Mouse (Mus musculus): ENCODE data around the gene Ndufc2.

DNA sequence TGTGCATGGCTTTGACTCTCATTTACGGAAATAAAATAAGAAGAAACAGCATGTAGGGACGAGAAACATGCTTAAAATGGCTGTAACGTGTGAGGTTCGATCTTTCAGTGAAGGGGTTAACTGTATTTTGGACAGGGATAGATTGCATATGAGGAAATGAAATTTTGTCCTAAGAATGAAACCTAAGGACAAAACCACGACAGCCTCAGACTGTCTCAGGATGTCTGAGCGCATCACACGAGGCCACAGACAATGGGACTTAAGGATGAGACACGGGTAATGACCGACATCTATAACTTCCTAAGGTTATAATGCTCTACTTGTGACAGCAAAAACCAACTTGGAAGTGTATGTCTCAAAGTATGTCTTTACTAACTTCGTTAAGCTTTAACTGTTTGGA is 34.7 kb downstream of the Ndufc2 start:
- TF ChIP-seq CTCF (IDR thresholded peaks at IDR 0.05 in 2 of 3, conservative IDR thresholded peaks at IDR 0.05 in 1 of 3; ENCODE audit: control insufficient read depth in 1 of 3, insufficient read depth in 1 of 3, low read depth in 2 of 3, low read length in 3 of 3, poor library complexity in 1 of 3, severe bottlenecking in 1 of 3) (no peak), CHD2 (IDR thresholded peaks at IDR 0.05; ENCODE audit: low read length) (no peak), EP300 (IDR thresholded peaks at IDR 0.05; ENCODE audit: low read depth in 1 of 2, low read length in 2 of 2) (no peak), POLR2A (IDR thresholded peaks at IDR 0.05; ENCODE audit: control insufficient read depth in 1 of 2, insufficient read depth in 1 of 2, low read depth in 1 of 2, low read length in 2 of 2, poor library complexity in 1 of 2) (no peak), ETS1 (IDR thresholded peaks at IDR 0.05; ENCODE audit: low read depth, low read length) (no peak), GATA1 (IDR thresholded peaks at IDR 0.05; ENCODE audit: low read depth, low read length) (no peak), MAZ (IDR thresholded peaks at IDR 0.05; ENCODE audit: low read depth, low read length) (no peak), KAT2A (conservative IDR thresholded peaks at IDR 0.05; ENCODE audit: low read depth, low read length) (no peak), ZKSCAN1 (IDR thresholded peaks at IDR 0.05; ENCODE audit: low read depth, low read length) (no peak), USF1 (IDR thresholded peaks at IDR 0.05; ENCODE audit: low read depth, low read length) (no peak)
